Mouse (Mus musculus) erythroid progenitor cell, adult 5-6 weeks (primary cell): ENCODE measurements around the gene Rmdn2. TPM values are rescaled to one million over a fixed set of nuclear protein-coding genes. Genes with fewer than 3 reads are reported as not detected.

Source experiments
- ATAC-seq: replicated peaks from 2 replicates; pipeline ENCODE4 v1.8.0; 2016; ENCODE audit warnings: moderate number of reproducible peaks, mild to moderate bottlenecking, moderate TSS enrichment, inconsistent platforms; ENCODE audit not compliant: poor library complexity, low FRiP score, severe bottlenecking
- total RNA-seq, 2 experiments: library from RNA; stranded (forward) in 1 of 2; stranded (reverse) in 1 of 2; fragments of 150-400 nt in 1 of 2; fragments of 186-747, 209-891 nt in 1 of 2; gene quantifications; 2 replicates each; pipeline versions ENCODE4 v1.2.3 to v1.2.4; 2015 to 2017; ENCODE audit warnings: low replicate concordance in 2 of 2

Rmdn2 gene
- not detected in 2 replicates for total RNA-seq (2015; ENCODE audit: low replicate concordance)
- total RNA-seq (2017; ENCODE audit: low replicate concordance): 3.7 TPM in 1 of 2 replicates, not detected in the other

DNA sequence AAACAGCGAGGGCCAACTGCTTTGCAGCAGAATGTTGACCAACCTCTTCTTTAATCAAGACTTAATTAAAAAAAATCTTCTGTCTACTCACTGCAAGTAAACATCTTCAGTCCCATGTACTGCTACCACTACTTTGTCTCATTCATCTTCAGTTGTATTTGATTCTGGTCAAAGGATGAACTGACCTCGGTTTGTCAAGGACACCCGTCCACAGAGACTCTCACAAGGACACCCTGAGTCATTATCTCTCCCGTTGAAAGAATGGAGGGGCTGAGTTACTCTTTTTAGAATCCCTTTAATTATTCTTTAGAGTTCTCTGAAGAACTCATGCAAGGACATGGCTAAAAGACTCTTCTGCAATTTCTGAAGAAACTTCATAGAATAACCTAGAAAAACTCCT, at the start of gene Rmdn2:
Gene Rmdn2, plus strand, starts transcription at position 319 of the 400 bp plus-strand sequence.
- no peak for ATAC-seq

DNA sequence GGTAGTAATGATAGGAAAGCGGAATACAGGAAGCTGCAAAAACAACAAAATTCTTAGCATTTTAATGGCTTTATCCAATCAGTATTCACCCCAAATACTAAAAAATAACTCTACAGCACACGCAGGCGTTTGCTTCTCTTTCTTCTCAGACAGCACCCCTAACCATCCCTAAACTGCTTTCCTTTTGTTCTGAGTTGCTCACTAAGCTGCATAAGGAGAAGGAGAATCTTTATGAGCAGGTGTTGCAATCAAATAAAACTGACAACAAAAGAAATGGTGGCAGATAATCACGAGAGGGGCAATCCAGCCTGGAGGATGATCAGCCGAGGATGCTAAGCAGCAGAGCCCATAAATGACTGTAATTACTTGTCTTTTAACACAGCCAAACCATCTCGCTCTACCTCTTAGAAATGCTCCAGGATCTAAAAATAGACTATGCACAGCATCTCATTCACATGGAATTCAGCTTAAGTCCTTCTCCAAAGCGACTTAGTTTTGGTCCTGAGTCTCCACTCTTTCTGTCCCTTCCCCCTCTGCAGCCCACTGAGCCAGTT, 48.5 kb upstream of the Rmdn2 start:
- ATAC-seq: no peak

DNA sequence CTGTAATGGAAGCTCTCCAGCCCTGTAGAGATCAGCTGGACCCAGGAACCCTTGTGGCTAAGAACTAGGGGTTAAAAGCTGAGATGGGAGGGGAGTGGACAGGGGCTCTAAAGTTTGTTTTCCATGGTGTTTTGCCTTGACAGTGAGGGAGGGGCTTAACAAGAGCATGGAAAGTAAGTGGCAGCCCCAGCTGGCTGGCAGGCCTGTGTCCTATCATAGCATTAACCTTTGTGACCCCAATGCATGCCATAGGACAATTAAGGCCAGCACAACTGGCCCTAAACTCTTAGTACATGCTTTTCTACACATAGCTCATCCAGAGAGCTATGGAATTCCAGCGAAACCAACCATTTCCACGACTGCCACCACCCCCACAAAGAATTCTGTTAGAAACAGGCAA, 47.9 kb upstream of the Rmdn2 start:
- ATAC-seq: no peak

DNA sequence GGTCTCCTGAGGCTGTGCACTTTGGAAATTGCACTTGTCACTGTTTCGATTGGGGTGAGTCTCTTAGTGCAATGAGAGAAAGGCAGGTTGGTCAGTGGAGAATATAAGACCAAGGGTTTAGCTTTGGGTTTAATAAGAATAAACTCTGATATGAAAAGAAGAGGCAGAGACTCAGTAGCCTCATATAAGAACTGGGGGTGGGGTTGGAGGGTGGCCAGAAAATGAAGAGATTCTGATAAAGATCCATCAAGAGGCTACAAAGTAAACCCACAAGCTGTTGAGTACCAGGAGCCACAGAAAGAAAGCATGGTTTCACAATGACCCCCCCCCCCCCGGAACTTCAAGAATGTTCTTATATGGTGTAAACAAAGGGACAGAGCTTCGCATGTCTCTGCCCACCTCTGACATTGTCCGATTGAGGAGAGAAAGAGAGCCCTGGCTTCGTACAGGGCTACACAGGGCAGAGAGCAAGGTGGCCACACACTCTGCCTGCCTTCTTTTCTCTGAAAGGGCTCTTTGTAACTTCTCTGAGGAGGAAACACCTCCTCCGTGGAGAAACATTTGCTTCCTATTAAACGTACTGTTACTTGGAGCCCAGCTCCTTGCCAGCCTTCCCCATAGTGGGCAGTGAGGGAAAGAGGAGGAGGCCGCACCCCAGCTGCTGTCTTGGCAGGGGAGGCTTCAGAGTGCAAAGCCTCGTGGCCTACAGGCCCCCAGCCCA, 46.3 kb upstream of the Rmdn2 start:
- ATAC-seq: no peak

DNA sequence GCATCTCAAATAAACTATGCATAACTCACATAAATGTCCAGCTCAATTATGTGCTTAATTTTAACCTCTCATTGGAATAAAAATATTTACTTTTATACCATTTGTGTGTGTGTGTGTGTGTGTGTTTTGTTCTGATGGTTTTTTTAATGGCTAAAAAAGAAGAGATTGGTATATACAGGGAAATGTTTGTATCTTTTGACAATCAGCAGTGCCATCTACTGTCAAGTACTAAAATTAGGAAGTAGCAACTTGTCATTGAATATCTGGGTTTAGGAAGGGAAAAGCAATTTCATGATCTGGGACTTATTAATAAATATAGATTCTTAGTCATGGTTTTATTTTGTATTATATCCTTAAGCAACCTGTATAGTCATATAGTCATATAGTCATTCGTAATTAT, 43.3 kb upstream of the Rmdn2 start:
- no peak for ATAC-seq

DNA sequence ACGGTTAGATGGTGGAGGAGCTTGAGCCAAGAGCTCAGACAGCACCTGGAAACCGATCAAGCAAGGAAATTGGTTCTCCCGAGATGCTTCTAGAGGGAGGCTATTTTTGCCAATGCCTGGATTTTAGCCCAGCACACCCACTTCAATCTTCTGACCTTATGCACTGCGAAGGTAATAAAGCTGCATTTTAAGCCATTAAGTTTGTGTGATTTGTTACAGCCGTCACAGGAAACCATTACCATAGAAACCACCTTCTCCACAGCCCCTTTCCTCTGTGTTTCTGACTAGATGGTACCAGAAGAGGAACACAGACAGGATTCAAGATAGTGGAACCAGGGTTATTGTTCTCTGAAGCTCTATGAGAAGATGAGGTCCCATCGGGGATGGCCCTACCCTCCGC, 33.3 kb upstream of the Rmdn2 start:
- no peak for ATAC-seq

DNA sequence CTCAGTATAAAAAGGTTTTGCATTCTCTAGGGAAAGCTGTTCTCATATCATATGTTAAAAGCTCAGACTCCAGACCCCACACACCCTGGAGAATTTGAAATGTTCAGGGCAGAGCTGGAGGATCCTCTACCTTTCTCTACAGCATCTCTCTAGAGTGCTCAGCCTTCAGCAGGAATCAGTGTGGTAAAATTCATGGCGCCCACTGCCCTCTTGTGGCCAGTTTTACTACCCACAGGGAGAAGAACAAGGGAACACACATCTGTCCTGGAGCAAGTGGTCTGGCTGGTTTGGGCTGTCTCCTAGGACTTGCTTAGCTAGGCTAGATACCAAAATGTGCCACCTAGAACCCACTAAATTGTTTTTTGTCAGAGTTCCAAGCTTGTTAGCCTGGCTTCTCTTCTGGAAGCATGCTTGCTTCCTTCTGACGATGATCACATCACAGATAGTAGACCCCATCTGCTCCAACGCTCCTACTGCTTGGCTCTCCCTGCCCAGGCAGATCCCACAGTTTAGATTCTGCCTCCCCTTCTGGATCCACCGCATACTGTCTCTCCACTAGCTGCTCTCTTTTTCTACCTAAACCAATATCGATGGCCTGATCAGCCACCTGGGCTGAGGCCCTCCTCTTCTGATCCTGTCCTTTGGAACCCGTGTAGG, 31.3 kb upstream of the Rmdn2 start:
- no peak; the same call in 1 of the 2 replicates for ATAC-seq

DNA sequence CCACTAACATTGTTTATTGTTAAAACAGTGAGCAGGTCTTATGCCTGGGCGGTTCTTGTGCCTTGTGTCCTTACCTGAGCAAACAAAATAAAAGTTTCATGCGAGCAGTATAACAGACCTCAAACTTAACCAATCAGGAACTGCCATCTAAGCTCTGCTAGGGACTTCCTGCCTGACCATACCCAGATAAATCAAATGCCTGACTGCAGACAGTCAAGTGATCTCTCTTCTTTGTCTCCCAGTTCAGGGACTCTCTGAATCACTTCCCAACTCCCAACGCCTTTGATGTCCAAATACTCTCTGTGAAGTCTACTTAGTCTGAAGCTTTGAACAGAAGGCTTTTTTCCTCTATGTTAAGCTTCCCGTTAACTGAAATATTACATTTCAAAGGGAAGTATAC, 28.2 kb upstream of the Rmdn2 start:
- ATAC-seq: no peak

DNA sequence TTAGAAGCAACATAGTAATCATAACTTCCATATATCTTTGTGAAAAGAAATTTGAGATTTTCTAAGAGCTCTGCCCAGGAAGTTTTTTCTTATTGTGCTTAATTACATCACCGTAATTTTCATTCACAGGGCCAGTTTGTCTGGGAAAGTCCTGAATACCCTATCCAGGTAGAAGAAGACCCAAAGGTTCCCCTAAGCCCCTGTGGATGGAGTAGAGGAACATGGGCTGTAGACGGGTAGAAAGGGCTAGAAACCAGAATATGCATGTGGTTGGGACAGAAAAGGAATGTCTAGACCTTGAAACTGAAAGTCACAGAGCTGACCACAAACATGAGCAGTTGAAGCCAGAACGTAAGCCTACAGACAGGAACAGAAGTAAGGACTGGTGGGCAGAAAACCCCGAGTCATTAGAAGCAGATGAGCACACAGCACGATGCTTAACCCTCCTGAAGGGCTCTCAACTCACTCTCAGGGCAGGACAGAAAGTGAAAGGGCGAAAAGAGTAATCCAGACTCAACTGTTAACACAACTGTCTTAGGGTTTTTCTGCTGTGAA, 27.3 kb upstream of the Rmdn2 start:
- ATAC-seq: no peak

DNA sequence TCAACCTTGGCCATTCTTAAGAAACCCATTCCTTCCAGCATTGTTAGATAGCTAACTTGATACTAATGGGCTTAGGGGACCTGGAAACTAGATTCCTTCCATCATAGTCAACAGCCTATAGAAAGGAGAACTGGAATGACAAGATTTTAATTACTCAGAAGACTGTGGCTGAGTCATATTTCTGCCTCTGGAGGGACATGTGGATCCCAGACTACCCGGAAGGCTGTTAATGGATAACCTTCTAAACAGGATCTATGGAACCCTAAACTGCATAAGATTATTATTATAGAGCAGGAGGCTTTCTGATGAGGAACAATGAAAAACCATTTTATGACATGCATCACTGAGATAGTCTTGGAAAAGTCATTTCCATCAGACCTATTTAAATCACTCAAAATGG, 21.8 kb upstream of the Rmdn2 start:
- ATAC-seq: no peak

DNA sequence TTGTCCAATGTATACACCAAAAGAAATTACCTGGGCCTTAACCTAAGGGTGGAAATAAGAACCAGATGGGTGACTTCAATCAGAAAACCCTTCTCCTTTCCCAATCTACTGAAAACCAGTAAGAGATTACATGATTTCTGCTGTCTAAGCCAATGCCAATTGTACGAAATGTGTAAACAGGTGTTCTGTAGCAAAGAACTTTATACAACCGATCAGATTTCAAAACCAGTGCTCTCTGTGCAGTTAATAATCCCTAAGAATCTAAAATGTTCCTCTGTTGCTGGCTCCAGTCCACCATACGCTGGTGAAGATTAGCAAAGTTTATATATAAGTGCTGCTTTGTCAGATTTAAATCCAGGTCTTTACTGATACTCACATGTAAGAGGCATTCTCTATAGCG, 15.7 kb upstream of the Rmdn2 start:
- ATAC-seq: no peak

DNA sequence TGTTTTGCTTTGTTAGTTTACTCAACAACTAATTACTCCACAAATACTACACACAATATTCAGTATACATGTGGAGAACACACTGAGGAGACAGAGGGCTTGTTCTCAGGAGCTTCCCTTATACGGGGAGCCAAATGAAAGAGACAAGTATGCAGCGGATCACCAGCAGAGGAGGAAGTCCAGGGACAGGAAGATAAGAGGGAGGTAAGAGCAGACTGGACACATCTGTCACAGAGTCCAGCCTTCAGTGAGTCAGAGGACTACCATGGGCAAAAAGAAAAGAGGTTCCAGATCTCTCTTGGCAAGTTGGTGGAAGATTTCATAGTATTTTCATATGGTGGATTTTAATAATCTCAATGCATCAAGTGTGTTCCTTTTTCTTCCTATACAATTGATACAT, 13.5 kb upstream of the Rmdn2 start:
- ATAC-seq: no peak

DNA sequence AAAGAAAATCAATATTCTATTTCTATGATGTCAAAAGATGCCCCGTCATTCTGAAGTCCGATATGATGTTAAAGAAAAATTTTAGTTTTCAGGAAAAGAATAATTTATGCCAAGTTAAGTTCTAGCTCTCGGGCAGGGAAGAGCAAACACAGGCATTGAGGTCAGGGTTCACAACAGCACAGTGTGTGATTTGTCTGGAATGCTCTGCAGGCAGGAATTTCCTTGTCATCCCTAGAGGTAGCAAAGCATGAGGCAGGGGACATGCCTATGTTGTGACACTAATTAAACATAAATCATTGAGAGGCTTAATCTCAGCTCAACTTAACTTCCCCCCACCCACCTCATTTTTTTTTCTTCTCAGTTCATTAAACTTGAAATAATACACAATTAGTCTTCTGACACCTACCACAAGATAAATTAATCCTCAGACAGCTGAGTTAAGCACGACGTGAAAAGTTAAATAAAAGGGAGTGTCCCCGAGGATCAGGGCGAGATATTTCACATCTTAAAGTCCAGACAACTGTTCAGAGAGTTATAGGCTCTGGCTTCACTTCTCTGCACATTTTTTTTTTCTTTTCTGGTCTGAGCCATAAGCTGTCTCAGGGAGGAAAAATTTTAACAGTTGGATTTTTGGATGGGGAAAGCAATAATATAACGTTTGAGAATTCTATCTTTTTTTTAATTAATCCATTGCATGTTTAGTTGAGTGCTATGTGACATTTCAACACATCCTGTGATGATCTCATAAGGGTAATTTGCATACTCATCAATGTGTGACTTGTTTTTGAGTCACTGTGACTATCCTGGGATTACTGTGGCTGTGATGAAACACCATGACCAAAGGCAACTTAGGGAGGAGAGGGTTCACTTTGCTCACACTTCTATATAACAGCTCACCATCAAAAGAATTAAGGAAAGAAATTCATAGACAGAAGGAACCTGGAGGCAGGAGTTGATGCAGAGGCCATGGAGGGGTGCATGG, 12.8 kb upstream of the Rmdn2 start:
- no peak for ATAC-seq

DNA sequence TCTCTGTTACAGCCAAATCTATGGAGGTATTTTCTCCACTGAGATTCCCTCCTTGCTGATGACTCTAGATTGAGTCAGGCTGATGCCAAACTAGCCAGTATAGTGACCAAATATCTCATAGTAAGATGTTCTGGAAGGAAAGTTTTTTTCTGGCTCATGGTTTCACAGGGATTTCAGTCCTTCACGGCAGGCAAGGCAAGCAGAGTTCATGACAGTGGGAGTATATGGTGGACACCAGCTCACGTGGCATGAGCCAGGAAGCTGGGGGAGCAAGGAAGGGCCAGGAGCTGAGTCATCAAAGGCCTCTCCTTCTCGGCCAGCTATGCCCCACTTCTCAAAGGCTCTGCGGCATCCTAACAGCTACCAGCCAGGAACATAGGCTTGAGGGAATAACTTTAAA, 11.6 kb upstream of the Rmdn2 start:
- ATAC-seq: no peak

DNA sequence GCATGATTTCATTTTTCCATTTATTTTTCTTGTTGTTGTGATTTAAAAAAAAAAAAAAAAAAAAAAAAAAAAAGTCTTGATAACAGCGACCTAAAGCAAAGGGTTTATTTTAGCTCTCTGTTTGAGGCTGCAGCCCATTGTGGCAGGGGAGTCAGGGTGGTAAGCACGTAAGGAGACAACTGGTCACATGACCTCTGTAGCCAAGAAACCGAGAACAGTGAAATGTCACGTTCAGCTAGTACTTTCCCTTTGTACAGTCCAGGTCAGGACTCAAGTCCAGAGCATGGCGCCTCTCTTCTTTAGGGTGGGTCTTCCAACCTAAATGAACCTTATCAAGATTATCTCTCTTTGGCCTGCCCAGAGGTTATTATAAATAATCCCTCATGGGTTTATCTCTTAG, 9.3 kb upstream of the Rmdn2 start:
- no peak for ATAC-seq

DNA sequence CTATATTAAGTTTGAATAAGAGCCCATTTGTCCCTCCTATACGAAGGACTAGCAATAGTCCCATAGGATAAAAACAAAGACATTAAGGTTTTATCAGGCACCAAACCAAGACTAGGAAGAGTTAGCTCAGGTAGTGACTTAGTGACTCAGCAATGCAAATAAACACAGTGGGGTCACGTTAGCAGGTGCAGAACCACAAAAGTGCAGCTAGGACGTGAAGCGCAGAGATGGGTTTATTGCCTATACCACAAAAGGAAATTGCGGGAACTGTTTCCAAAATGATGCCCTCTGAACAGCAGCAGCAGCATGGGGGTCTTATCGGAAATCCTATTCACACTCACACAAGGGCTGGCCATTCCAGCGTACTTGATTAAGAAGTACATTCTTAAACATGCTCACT, 8.2 kb upstream of the Rmdn2 start:
- ATAC-seq: no peak

DNA sequence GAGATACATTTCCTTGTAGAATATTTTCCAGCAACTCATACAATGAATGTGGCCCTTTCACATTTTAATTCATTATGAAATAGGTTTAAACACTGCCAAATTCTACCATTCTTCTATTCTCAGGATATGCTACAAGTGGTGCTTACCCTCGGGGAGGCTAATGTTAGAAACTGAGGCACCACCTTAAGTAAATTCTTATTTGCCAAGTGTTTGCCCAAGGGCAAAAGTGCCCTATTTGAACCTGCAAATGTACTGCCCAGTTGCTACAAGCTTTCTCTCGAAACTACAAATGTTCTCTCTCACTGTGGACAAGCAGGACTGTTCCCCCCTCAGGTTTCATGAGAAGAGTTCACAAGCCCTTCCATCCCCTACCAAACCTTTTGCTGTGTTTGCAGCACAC, 5.9 kb upstream of the Rmdn2 start:
- ATAC-seq: no peak

DNA sequence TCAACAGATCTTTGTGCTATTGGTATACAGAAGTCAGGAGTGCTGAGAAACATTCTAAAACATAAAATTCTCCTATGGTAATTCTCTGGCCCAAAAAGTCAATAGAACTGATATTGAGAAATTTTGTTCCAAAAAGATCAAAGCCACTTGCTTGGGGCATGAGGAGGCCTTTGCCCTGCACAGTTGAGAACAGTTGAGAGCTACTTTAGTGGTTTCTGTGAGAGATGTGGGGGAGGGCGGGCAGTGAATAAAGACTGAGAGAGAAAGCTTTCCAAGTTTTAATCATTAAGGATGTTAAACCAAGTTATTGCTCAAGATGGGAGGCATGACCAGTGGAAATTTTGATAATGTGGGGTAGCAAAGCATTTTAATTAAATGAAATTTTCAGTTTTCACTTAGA, 2.0 kb upstream of the Rmdn2 start:
- ATAC-seq: no peak

DNA sequence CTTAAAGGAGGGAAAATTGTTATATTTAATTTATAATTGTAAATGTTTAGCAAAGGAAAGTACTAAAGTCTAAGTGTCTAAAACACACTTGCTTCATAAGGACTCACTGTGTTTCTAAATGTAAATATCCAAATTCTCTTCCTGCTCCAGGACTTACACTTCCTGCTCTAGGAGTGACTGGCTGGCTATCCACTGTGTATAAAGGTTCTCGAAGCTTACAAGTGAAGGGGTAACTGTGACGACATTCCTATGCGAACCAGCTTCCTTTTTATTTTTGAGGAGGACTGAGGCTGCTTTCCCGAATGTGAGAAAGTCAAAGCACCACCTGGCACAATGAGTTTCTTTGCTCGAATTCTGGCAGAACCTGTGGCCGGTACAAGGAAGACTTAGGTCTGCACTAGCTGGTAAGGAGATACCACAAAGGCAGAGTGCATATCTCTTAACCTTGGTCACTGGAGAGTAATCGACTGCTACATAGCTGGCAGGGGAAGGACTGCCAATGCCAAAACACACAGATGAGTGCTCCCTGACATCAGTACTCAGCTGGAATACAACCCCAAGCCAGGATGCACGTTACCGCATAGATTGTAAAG, 1.4 kb upstream of the Rmdn2 start:
- ATAC-seq: no peak
